Mouse (Mus musculus) myocyte (in vitro differentiated cells): ENCODE measurements at regions not wholly inside any gene's neighbourhood (a gene's known extent, or its start where the extent isn't known, plus 50 kb on each side); places are given as distances from the start of the nearest gene placed in this dataset.

Experiments
- H3K27me3 ChIP-seq: one replicate; pipeline ENCODE4 v1.6.1; 2011; ENCODE audit not compliant: control insufficient read depth, insufficient read depth, insufficient read length
- H3K36me3 ChIP-seq: one replicate; pipeline ENCODE4 v1.6.1; 2011; ENCODE audit not compliant: control insufficient read depth, insufficient read depth
- H3K4me2 ChIP-seq: one replicate; pipeline ENCODE4 v1.6.1; 2011; ENCODE audit warnings: low read depth, control low read depth
- H3K4me3 ChIP-seq: one replicate; pipeline ENCODE4 v1.5.1; 2011; ENCODE audit warnings: mild to moderate bottlenecking, control low read depth, moderate library complexity
- H3K79me2 ChIP-seq: one replicate; pipeline ENCODE4 v1.6.1; 2011; ENCODE audit not compliant: control insufficient read depth, insufficient read depth
- H3ac ChIP-seq: one replicate; pipeline ENCODE4 v1.6.1; 2011; ENCODE audit not compliant: control insufficient read depth, insufficient read length
- CEBPB ChIP-seq: IDR thresholded peaks from 2 replicates; pipeline ENCODE4 v1.6.1; 2011; ENCODE audit warnings: mild to moderate bottlenecking, moderate library complexity; ENCODE audit not compliant: poor library complexity, insufficient read depth, severe bottlenecking
- E2F4 ChIP-seq: IDR thresholded peaks from one replicate; pipeline ENCODE4 v1.6.1; 2011; ENCODE audit warnings: mild to moderate bottlenecking, control low read depth, moderate library complexity; ENCODE audit not compliant: insufficient read depth
- MAX ChIP-seq: IDR thresholded peaks from one replicate; pipeline ENCODE4 v1.6.1; 2011; ENCODE audit warnings: low read depth, mild to moderate bottlenecking, control low read depth
- MYOD1 ChIP-seq, 3 experiments: IDR thresholded peaks; one replicate each; pipeline ENCODE4 v1.6.1; 2011; ENCODE audit warnings: control low read depth in 2 of 3, low read depth in 2 of 3, mild to moderate bottlenecking in 2 of 3, moderate library complexity in 1 of 3; ENCODE audit not compliant: insufficient read length in 2 of 3, control insufficient read depth in 1 of 3
- MYOG ChIP-seq, 3 experiments: IDR thresholded peaks; one replicate each; pipeline ENCODE4 v1.6.1; 2011; ENCODE audit warnings: control low read depth in 2 of 3, low read depth in 2 of 3, mild to moderate bottlenecking in 2 of 3; ENCODE audit not compliant: insufficient read length in 2 of 3, control insufficient read depth in 1 of 3, insufficient read depth in 1 of 3
- POLR2A ChIP-seq: IDR thresholded peaks from one replicate; pipeline ENCODE4 v1.6.1; 2011; ENCODE audit warnings: low read depth, mild to moderate bottlenecking, control low read depth, moderate library complexity; ENCODE audit not compliant: insufficient read length
- POLR2AphosphoS2 ChIP-seq: IDR thresholded peaks from one replicate; pipeline ENCODE4 v1.6.1; 2011; ENCODE audit warnings: low read depth, control low read depth; ENCODE audit not compliant: insufficient read length
- REST ChIP-seq: IDR thresholded peaks from one replicate; pipeline ENCODE4 v1.6.1; 2011; ENCODE audit warnings: mild to moderate bottlenecking, control low read depth, moderate library complexity; ENCODE audit not compliant: insufficient read depth, insufficient read length
- SRF ChIP-seq: IDR thresholded peaks from one replicate; pipeline ENCODE4 v1.6.1; 2011; ENCODE audit warnings: low read depth; ENCODE audit not compliant: control insufficient read depth, insufficient read length
- TCF12 ChIP-seq: IDR thresholded peaks from one replicate; pipeline ENCODE4 v1.6.1; 2011; ENCODE audit warnings: mild to moderate bottlenecking, control low read depth; ENCODE audit not compliant: poor library complexity, insufficient read depth, severe bottlenecking
- TCF3 ChIP-seq: IDR thresholded peaks from one replicate; pipeline ENCODE4 v1.6.1; 2011; ENCODE audit warnings: low read depth, control low read depth; ENCODE audit not compliant: insufficient read length
- USF1 ChIP-seq: IDR thresholded peaks from one replicate; pipeline ENCODE4 v1.6.1; 2011; ENCODE audit warnings: low read depth, mild to moderate bottlenecking, control low read depth, moderate library complexity

- Histone ChIP-seq H3ac (no peak overlapping the region), H3K27me3 (no peaks in the 10 kb centered on the region), H3K4me3 (no peak overlapping the region), H3K4me2 (no peak overlapping the region), H3K79me2 (no peaks in the 10 kb centered on the region), H3K36me3 (no peaks in the 10 kb centered on the region)
- no peak for TF ChIP-seq MAX
These were observed 2580.9 kb downstream of the Gm37988 start for GRCm38 (mm10) chr1:7388627-7389026.

- no peaks in the 10 kb centered on the region for H3K79me2 ChIP-seq
- no peak for TF ChIP-seq MYOD1 (IDR thresholded peaks at IDR 0.05; ENCODE audit: control insufficient read depth in 1 of 3, insufficient read length in 2 of 3, low read depth in 2 of 3)
- no peak for TF ChIP-seq POLR2AphosphoS2
- H3K27me3 ChIP-seq = no peaks in the 10 kb centered on the region
- no peaks in the 10 kb centered on the region for H3K36me3 ChIP-seq
- no peak overlapping the region for H3K4me3 ChIP-seq
- no peak overlapping the region for H3ac ChIP-seq
- H3K4me2 ChIP-seq = no peak overlapping the region
These were observed 2585.8 kb downstream of the Gm37988 start for GRCm38 (mm10) chr1:7393508-7393907.

GRCm38 (mm10) chr1:7394161-7394560, 2586.5 kb downstream of the Gm37988 start:
- H3K36me3 ChIP-seq = no peaks in the 10 kb centered on the region
- no peak overlapping the region for H3ac ChIP-seq
- no peak overlapping the region for H3K4me2 ChIP-seq
- no peaks in the 10 kb centered on the region for H3K79me2 ChIP-seq
- no peaks in the 10 kb centered on the region for H3K27me3 ChIP-seq
- no peak overlapping the region for H3K4me3 ChIP-seq
- no peak for TF ChIP-seq MYOD1 (IDR thresholded peaks at IDR 0.05; ENCODE audit: control insufficient read depth in 1 of 3, insufficient read length in 2 of 3, low read depth in 2 of 3)
- no peak for TF ChIP-seq MAX
- no peak for TF ChIP-seq CEBPB
- no peak for TF ChIP-seq USF1

GRCm38 (mm10) chr1:7395527-7395926, 2587.8 kb downstream of the Gm37988 start:
- H3K4me2 ChIP-seq = no peak overlapping the region
- no peaks in the 10 kb centered on the region for H3K27me3 ChIP-seq
- TF ChIP-seq TCF3 (no peak), MAX (no peak), TCF12 (no peak), CEBPB (no peak), SRF (no peak), E2F4 (no peak), USF1 (no peak), MYOD1 (IDR thresholded peaks at IDR 0.05; ENCODE audit: control insufficient read depth in 1 of 3, insufficient read length in 2 of 3, low read depth in 2 of 3) (no peak), POLR2AphosphoS2 (no peak), REST (no peak), MYOG (IDR thresholded peaks at IDR 0.05; ENCODE audit: control insufficient read depth in 1 of 3, insufficient read depth in 1 of 3, insufficient read length in 2 of 3, low read depth in 2 of 3) (no peak), POLR2A (no peak)
- no peak overlapping the region for H3ac ChIP-seq
- no peaks in the 10 kb centered on the region for H3K79me2 ChIP-seq
- H3K4me3 ChIP-seq = no peak overlapping the region
- no peaks in the 10 kb centered on the region for H3K36me3 ChIP-seq

GRCm38 (mm10) chr1:7396867-7397806, 2589.4 kb downstream of the Gm37988 start:
- Histone ChIP-seq H3K4me2 (peak overlapping the region; percentile 93), H3K79me2 (no peaks in the 10 kb centered on the region), H3K4me3 (peak overlapping the region; percentile 57), H3K36me3 (no peaks in the 10 kb centered on the region), H3K27me3 (no peaks in the 10 kb centered on the region), H3ac (peak overlapping the region; percentile 26)
- TF ChIP-seq MYOD1 (IDR thresholded peaks at IDR 0.05; ENCODE audit: control insufficient read depth in 1 of 3, insufficient read length in 2 of 3, low read depth in 2 of 3) (peak in 1 of 3 experiments; percentile 16), POLR2A (no peak), MYOG (IDR thresholded peaks at IDR 0.05; ENCODE audit: control insufficient read depth in 1 of 3, insufficient read depth in 1 of 3, insufficient read length in 2 of 3, low read depth in 2 of 3) (no peak)
